Mouse (Mus musculus): ENCODE measurements at regions not wholly inside any gene's neighbourhood (a gene's known extent, or its start where the extent isn't known, plus 50 kb on each side); places are given as distances from the start of the nearest gene placed in this dataset.
"Not testable (repeated sequence)": the region's sequence is repeated elsewhere in the genome, so short reads cannot be mapped to it uniquely, and the experiment has no call there.

GRCm38 (mm10) chr17:42956588-42956987 is 59.8 kb upstream of the Tnfrsf21 start:
- H3K27ac ChIP-seq = no peak overlapping the region
- no peak for DNase-seq (ENCODE audit: low spot score)
- H3K36me3 ChIP-seq = no peaks in the 10 kb centered on the region
- H3K4me1 ChIP-seq = peaks cover 2% of the 10 kb centered on the region; the same call in 1 of the 2 replicates
- H3K27me3 ChIP-seq (ENCODE audit: low read depth, poor library complexity, severe bottlenecking) = no peaks in the 10 kb centered on the region
- H3K9me3 ChIP-seq (replicated peaks) = no peaks in the 10 kb centered on the region
- H3K4me3 ChIP-seq = no peak overlapping the region
- WGBS = 82% methylated on average over 5 of the region's 5 CpGs

- Histone ChIP-seq H3K36me3 (no peaks in the 10 kb centered on the region), H3K4me3 (no peak overlapping the region), H3K9me3 (replicated peaks) (no peaks in the 10 kb centered on the region), H3K27ac (no peak overlapping the region), H3K4me1 (peaks cover 2% of the 10 kb centered on the region; the same call in 1 of the 2 replicates), H3K27me3 (ENCODE audit: low read depth, poor library complexity, severe bottlenecking) (no peaks in the 10 kb centered on the region)
- no peak for DNase-seq (ENCODE audit: low spot score)
- 54% methylated on average over 2 of the region's 2 CpGs for WGBS
Observed at GRCm38 (mm10) chr17:42954722-42955121, 61.6 kb upstream of the Tnfrsf21 start.

GRCm38 (mm10) chr17:42944453-42944852 is 68.0 kb upstream of the Cd2ap start:
- H3K9me3 ChIP-seq (replicated peaks) = 0 out of 2 replicates have a peak, but pooled peaks cover 1% of the 10 kb centered on the region
- H3K27ac ChIP-seq = no peak overlapping the region
- H3K36me3 ChIP-seq = no peaks in the 10 kb centered on the region
- no peak for DNase-seq (ENCODE audit: low spot score)
- 86% methylated on average over 2 of the region's 2 CpGs for WGBS
- H3K4me1 ChIP-seq = no peaks in the 10 kb centered on the region
- H3K27me3 ChIP-seq (ENCODE audit: low read depth, poor library complexity, severe bottlenecking) = no peaks in the 10 kb centered on the region
- H3K4me3 ChIP-seq = no peak overlapping the region

GRCm38 (mm10) chr17:42943272-42943696 is 66.8 kb upstream of the Cd2ap start:
- Histone ChIP-seq H3K9me3 (replicated peaks) (0 out of 2 replicates have a peak, but pooled peaks cover 1% of the 10 kb centered on the region), H3K36me3 (no peaks in the 10 kb centered on the region), H3K27ac (no peak overlapping the region), H3K4me1 (no peaks in the 10 kb centered on the region), H3K4me3 (no peak overlapping the region), H3K27me3 (ENCODE audit: low read depth, poor library complexity, severe bottlenecking) (no peaks in the 10 kb centered on the region)
- DNase-seq (ENCODE audit: low spot score) = peak; percentile 36
- WGBS = 13% methylated on average over 9 of the region's 9 CpGs

GRCm38 (mm10) chr17:42939476-42939875 is 63.0 kb upstream of the Cd2ap start:
- WGBS = 88% methylated on average over 7 of the region's 7 CpGs

GRCm38 (mm10) chr17:42938579-42938978 is 62.1 kb upstream of the Cd2ap start:
- H3K9me3 ChIP-seq (replicated peaks) = no peaks in the 10 kb centered on the region
- H3K4me3 ChIP-seq = no peak overlapping the region
- 69% methylated on average over 1 of the region's 1 CpGs for WGBS
- H3K27me3 ChIP-seq (ENCODE audit: low read depth, poor library complexity, severe bottlenecking) = no peaks in the 10 kb centered on the region
- no peaks in the 10 kb centered on the region for H3K4me1 ChIP-seq
- H3K36me3 ChIP-seq = no peaks in the 10 kb centered on the region
- no peak for DNase-seq (ENCODE audit: low spot score)
- no peak overlapping the region for H3K27ac ChIP-seq

More at GRCm38 (mm10) chr17:42939476-42939875, 63.0 kb upstream of the Cd2ap start:
- Histone ChIP-seq H3K27me3 (ENCODE audit: low read depth, poor library complexity, severe bottlenecking) (no peaks in the 10 kb centered on the region), H3K9me3 (replicated peaks) (no peaks in the 10 kb centered on the region), H3K4me3 (no peak overlapping the region), H3K36me3 (no peaks in the 10 kb centered on the region), H3K27ac (no peak overlapping the region), H3K4me1 (no peaks in the 10 kb centered on the region)
- no peak for DNase-seq (ENCODE audit: low spot score)

GRCm38 (mm10) chr17:42937480-42937879 is 61.0 kb upstream of the Cd2ap start:
- H3K27ac ChIP-seq, H3K36me3 ChIP-seq: not testable (repeated sequence)
- 93% methylated on average over 3 of the region's 3 CpGs for WGBS

GRCm38 (mm10) chr17:42934068-42934467 is 57.6 kb upstream of the Cd2ap start:
- 79% methylated on average over 3 of the region's 3 CpGs for WGBS
- H3K4me1 ChIP-seq = no peaks in the 10 kb centered on the region
- no peaks in the 10 kb centered on the region for H3K36me3 ChIP-seq
- no peak overlapping the region for H3K4me3 ChIP-seq
- no peaks in the 10 kb centered on the region for H3K9me3 ChIP-seq (replicated peaks)
- H3K27ac ChIP-seq = no peak overlapping the region
- DNase-seq (ENCODE audit: low spot score) = no peak
- no peaks in the 10 kb centered on the region for H3K27me3 ChIP-seq (ENCODE audit: low read depth, poor library complexity, severe bottlenecking)

More at GRCm38 (mm10) chr17:42937480-42937879, 61.0 kb upstream of the Cd2ap start:
- not testable (repeated sequence) for H3K4me3 ChIP-seq; H3K4me1 ChIP-seq; H3K9me3 ChIP-seq (replicated peaks); H3K27me3 ChIP-seq (ENCODE audit: low read depth, poor library complexity, severe bottlenecking); DNase-seq (ENCODE audit: low spot score)

- no peak overlapping the region for H3K27ac ChIP-seq
- DNase-seq (ENCODE audit: low spot score) = no peak
- no peaks in the 10 kb centered on the region for H3K27me3 ChIP-seq (ENCODE audit: low read depth, poor library complexity, severe bottlenecking)
- no peaks in the 10 kb centered on the region for H3K4me1 ChIP-seq
- no peaks in the 10 kb centered on the region for H3K36me3 ChIP-seq
- 76% methylated on average over 7 of the region's 7 CpGs for WGBS
- no peak overlapping the region for H3K4me3 ChIP-seq
- no peaks in the 10 kb centered on the region for H3K9me3 ChIP-seq (replicated peaks)
Observed at GRCm38 (mm10) chr17:42933335-42934004, 57.0 kb upstream of the Cd2ap start.

GRCm38 (mm10) chr17:42927320-42927719 is 50.9 kb upstream of the Cd2ap start:
- no peaks in the 10 kb centered on the region for H3K27me3 ChIP-seq (ENCODE audit: low read depth, poor library complexity, severe bottlenecking)
- no peak for DNase-seq (ENCODE audit: low spot score)
- no peaks in the 10 kb centered on the region for H3K9me3 ChIP-seq (replicated peaks)
- 78% methylated on average over 4 of the region's 4 CpGs for WGBS
- no peaks in the 10 kb centered on the region for H3K4me1 ChIP-seq
- no peaks in the 10 kb centered on the region for H3K36me3 ChIP-seq
- H3K4me3 ChIP-seq = no peak overlapping the region
- no peak overlapping the region for H3K27ac ChIP-seq
